Mouse (Mus musculus): Measurements from ENCODE around the gene Ndufb4.
A peak's percentile ranks its signal among the peaks of the same experiment; 100 is the strongest.
"Not testable (repeated sequence)": the region's sequence is repeated elsewhere in the genome, so short reads cannot be mapped to it uniquely, and the experiment has no call there.

The Ndufb4 gene

DNA sequence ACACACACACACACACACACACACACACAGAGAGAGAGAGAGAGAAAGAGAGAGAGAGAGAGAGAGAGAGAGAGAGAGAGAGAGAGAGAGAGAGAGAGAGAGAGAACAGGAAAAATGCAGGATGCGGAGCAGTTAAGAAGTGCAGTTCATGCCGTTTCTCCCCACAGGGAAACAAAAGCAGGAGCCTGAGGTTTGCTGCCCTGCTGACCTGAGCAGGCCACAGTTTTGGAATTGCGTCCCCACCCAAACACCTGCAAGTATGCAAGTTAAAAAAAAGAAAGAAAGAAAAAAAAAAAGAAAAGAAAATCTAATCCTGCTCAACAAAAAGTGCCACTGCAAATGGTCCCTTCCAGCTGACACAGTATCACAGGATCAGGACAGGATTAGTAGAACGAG is 22.4 kb upstream of the Ndufb4 start:
- DNase-seq, result no peak

DNA sequence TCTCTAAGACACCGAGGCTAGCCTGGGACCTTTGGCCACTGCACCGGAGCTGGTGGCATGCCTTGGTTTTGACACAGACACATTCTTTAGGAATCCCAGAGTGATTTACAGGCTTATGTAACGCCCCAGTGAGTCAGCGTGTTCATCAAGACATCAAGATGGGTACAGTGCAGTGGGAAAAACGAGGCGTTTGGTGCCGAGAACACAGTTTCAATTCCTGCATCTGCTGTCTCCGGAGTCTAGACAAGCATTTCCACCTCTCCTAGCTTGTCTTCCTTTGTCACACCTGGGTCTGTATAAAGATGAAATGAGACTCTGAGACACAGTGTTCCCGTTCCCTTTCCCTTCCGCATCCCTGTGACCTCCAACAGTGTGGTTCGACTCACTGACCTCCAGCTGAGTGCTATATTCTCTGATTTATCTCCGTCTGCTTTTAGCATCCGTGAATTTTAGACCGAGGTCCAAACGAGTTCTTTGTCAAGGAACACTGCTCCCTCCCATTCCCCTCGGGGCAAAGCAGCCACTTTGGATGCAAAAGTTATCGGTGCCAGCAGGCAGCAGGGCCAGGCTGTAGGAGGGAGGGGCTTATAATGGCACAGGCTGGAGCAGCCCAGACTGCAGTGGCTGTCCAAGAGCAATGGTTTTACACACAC is 21.9 kb upstream of the Ndufb4 start:
- no peak for DNase-seq

DNA sequence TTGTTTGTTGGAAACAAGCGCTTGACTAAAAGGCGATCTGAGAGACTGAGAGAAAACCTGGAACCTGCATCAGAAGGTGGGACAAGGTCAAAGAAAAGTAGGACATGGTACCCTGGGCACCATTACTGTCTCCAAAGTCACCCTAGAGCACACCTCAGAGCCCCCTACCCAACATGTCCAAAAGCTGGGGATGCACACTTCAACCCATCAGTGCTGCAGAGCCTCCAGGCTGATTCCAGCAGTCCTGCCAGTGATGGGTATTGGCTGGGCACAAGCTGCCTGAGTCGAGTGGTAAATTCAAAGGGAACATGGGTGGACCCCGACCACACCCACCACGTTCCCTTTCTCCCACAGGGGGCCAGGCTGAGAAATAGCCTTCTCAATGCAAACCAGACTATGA is 21.1 kb upstream of the Ndufb4 start:
- DNase-seq, result no peak

DNA sequence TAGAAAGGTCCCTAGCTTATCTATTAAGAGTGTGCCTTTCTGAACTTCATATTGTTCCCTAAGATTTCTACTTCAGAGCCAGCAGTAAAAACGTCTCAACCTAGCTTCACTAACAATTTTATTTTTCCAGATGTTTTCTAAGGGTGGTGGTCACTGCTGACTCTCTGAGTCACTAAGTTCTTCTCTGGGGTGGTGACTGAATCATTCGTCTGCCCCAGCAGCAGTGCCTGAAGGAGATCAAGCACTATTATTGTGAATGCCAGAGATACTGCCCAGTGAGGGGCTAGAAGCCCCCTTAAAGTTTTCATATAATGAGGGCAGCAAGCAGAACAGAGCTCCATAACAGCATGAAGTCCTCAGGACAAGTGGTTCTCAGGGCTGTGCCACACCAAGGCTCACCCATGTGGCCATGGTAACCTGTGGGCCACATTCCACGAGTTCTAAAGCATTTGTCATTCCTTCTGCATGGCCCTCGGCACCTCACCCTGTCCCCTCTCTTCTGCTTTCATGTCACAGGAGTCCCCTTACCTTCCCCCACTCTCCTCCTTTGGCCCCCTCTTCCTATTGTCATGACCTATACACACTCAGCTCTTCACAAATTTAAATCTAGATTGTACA is 16.5 kb upstream of the Ndufb4 start:
- no peak for DNase-seq

DNA sequence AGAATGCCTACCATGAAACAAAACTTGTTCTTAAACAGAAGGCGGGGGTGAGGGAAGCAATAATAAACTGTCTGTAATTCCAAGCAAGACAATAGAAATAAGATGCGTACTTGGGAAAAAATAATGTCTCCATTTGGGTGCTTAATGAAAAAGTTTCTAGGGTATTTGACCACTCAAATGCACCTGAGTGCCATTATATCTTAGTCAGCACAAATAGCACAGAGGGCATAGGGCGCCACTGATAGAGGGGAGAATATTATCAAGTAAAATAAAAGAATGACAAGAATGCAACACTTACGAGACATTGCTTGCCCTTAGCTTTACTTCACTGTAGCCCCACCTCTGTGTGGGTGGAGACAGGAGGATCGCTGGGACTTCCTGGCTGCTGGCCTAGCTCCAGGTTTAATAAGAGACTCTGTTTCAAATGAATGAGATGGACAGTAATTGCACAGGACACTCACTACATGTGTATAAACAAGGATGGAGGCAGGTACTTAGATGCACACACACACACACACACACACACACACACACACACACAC is 11.2 kb upstream of the Ndufb4 start:
- DNase-seq, result no peak

DNA sequence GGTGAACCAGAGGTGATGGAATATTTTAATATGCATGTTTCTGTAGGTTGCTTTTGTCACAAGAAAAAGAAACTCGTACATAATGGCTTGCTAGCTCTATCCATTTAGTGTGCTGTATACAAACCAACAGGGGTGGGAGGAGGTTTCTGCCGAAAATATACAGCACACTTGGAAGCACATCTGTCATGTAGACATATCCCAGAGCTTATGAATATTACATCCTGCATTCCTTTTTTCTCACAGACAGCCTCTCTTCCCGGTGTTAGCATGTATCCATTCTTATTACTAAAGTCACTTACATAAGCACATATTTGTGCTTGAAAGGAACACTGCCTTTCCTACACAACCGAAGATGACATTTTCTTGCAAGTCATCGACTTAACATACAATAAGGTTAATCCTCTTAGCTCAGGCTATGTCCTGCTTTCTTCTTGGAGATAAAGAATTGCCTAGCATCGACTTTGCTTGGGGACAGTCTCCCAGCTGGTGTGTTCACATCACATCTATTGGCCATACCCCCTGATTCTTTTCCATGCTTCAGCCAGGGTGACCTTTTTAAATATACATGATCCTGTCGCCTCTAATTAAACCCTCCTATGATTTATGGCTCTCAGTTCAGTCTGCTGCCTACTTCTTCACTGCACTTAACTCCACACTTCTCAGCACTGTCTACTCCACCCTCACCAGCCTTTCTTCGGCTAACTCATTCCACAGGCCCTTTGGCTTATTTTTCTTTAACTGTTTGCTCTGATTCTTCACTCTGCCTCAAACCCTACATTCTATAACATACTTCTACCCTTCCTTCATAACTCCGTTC is 9.6 kb upstream of the Ndufb4 start:
- no peak for DNase-seq

DNA sequence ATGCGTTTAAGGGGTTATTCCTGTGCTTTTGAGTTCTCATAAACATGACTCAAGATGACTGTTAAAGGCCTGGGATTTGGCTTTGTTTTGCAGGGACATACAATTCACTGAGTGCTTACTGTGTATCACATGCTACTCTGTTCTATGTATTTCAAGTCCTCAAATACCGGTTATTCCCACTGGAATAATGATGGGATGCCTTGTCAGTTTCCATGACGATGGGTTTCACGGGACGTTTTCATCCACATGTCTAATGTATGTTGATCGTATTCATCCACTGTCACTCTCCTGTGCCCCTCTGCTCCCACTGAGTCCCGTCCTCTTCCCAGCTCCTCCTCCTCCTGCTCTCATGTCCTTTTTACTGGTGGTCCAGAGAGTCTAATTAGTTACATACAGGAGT is 2.5 kb upstream of the Ndufb4 start:
- DNase-seq, result no peak

DNA sequence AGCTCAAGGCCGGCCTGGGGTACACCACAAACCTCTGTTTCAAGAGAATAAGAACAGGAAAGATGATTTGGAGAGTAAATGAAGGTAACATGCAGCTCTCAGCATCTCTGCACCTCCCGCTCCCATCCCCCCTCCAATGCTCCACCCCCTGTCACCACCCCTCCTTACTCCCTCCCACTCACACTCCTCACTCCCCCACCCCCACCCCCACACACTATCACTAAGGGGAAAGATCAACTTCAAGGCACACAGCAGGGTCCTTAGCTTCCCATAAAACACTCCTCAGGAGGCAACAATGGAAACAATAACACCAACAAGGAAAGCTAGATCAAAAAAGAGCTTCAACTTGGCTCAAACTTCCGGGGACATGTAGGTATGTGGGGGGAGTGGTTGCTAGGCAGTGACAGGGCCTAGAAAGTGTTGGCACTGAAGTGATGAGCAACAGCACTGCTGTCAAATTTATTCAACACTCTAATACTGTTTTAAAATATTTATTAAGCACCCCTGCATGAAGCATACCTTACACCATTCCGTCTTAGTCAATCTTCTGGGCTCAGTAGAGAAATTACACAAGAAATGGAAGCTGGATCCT is 1.6 kb upstream of the Ndufb4 start:
- DNase-seq, result no peak

DNA sequence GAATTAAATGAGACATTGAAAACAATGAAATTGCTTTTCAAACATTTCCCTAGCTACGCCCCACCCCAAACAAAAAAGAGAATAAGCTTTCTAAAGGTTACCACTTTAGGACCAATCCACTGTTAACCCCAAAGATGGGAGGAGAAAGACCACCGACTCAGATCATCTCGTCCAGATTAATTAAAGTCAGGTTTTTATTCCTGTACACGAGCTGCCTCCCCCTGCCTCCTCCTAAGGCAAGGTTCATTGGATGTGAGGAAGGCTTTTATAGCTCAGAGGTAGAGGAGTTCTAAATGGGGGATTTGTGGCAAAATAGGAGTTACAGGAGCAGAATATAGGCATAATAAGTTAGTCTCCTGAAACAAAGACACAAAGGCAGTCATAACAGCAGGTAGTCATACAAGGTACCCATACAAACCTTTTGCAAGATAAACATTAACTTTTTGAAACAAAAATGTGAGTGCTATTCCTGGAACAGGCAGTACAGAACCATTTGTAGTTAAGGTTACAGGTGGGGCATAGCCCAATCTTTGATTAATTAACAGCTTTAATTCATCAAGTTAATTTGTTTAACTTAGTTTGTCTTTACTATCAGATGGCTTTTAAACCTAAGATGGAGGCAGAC is 690 bp upstream of the Ndufb4 start:
- no peak for DNase-seq

DNA sequence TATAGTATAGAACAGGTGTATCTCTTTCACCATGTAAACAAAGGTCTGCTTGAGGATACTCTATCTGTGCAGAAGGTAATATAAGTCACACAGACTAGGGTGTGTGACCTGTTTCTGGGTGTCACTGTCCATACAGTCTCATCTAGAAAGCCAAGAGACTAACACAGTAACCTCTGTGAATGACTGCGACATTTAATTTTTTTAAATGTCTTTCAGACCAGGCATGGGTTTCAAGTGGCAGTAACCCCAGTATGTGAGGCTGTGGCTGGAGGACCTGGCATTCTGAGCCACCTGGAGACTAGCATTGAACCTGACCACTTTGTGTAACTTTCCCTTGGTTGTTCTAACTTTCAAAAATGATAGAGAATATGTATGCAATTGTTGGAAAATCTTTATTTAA is 1.2 kb downstream of the Ndufb4 start:
- no peak for DNase-seq

DNA sequence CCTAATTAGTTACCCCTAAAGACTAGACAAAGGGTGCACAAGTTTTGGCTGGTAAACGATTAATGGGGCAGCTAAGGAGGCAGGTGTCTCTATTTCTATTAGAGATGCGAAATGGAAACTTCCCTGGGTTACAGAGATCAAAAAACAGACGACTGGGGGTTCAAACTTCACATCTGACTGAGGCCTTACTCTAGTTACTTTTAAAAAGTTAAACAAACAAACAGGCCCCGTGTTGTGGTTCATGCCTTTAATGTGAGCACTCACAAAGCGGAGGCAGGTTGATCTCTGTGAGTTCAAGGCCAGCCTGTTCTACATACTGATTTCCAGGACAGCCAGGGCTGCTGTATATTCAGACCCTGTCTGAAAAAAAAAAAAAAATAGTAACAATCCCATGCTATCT is 1.6 kb downstream of the Ndufb4 start:
- DNase-seq, result no peak

DNA sequence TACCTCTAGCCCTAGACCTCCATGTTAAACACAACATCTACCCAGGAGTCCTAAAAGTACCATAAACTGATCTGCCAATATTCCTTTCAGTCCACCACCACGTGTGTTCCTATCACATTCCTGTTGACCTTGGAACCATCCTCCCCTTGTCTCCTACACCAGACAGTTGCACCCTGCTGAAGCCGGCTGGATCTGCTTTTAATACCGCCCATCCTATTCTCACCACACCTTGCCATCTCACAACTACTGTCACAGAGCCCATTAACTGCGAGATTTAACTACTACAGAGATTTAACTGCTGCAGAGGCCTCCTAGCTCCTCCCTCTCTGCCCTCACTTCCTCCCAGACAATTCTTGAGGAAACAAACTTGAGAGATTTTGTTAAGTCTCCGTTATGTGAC is 2.8 kb downstream of the Ndufb4 start:
- DNase-seq, result no peak

DNA sequence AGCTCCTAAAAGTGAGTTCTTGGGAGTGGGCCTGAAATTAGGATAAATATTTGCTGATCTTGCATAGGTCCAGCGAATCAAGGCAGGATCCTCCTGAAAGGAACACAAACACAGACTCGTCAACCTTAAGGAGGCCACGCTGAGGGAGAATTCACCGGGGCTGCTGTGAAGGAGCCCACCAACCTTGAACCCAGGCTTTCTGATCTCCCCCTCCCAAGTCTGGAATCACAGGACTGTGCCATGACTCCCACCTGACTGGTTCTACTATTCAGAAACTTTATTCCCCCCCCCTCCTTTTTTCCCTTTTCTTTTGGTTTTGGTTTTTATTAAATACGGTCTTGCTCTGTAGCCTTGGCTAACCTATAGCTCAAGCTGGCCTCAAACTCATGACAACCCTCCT is 5.2 kb downstream of the Ndufb4 start:
- DNase-seq, result no peak

DNA sequence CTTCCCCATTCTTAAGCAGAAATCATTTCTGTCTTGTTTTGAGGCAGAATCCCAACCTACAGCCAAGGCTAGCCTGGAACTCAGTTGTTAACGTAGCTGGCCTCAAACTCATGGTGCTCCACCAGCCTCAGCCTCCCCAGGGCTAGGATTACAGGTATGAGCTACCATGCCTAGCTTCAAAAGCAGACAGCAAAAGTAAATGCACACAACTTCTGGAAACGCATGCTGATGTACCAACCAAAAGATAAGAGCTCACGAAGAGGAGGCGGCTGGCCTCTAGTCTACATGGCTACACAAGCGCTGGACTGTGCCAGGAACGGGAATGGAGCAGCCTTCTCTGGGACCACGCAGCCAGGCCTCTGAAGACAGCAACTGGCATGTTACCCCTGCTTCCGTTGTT is 6.3 kb downstream of the Ndufb4 start:
- DNase-seq, result no peak

DNA sequence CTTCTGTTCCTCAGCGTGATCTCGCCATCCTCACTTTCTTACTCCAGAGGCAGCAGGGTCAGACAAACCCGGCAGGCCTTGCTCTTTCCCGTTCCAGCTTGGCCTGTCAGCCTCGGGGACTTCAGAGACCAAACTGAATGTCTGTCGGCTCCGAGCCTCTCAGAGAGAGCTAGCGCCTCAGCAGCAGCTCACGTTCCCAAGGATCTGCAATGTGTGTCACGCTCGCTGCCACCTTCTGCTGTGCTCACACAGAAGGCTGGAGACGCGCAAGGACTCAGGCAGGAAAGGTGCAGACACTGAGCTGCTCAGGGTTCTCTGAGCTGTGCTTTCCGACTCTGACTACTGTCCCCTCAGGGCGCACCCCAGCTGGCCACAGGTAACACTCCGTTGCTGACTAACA is 7.2 kb downstream of the Ndufb4 start:
- DNase-seq, result peak; percentile 27

DNA sequence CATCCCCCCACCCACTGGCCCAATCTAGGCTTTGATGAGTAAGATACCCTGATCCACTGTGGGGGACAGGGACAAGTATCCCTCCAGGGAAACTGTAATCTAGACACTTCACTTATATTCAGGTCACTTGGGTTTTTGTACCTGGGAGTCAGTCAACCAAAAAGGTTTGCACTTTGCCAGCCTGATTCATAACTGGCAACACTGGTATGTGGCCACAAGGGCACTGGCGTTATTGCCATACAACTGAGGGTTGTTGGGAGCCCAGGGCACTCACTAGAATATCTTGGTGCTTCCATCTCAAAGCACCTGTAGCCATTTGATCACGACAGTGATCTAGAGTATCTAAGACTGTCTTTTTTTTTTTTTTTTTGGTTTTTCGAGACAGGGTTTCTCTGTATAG is 8.5 kb downstream of the Ndufb4 start:
- no peak for DNase-seq

DNA sequence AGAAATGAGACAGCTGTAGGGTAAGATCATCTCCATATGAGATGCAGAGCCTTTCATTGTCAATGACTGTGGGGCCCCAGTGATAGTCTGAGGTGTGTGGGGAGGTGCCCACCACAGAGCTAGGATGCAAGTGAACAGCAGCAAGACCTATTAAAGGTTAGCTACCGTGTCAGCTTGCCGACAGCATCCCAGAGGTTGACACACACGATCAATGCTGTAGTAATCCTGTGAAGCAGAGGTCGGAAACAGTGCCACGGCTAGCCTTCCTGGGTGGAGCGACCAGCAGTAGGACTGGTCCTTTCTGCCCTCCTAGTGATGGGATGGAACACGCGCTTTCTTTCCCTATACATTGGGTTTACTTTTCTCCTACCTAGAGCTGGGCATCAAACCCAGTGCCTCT is 9.0 kb downstream of the Ndufb4 start:
- no peak for DNase-seq

DNA sequence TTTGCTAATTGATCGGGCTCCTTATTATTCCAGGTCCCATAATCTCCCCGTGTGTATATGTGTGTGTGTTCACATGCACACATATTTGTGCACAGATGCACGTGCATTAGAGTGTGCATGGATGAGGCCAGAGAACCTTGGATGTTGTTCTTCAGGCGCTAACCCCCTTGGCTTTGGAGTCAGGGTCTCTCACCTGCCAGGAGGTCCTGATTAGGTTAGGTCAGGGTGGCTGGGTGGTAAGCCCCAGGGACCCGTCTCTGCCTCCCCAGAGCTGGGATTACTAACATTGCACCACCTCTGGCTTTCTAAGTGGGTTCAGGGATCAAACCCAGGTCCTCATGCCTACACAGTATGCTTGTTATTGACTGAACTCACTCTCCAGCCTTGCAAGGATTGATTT is 9.8 kb downstream of the Ndufb4 start:
- no peak for DNase-seq

DNA sequence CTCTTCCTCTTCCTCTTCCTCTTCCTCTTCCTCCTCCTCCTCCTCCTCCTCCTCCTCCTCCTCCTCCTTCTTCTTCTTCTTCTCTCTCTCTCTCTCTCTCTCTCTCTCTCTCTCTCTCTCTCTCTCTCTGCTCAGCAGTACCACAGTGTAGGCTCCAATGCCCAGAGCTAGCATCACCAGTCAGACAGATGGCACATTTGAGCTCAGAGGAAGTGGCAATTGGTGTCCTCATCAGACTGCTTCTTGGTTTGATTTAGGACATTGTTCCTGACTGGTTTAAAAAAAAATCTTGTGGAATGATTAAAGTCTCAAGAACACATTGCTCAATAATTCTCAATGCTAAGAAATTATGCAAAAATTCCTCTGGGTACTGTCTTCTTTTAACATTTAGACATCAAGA is 13.7 kb downstream of the Ndufb4 start:
- not testable (repeated sequence) for DNase-seq

DNA sequence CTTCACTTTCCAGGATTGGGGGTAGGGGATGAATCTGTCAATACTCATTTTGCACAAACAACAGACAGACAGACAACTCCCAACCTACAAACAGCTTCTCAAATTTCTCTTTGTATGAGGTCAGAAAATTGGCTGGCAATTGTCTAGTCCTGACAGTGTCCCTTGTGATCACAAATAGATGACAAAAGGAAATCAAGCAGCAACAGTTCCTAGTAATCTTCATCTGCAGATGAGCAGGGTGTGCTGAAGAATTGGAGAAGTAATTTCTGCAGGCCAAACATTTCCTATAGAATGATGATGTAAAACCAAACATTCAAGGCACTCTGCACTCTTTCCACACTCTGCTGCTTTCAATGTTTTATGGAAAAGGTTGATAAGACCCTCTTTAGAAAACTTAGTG is 16.5 kb downstream of the Ndufb4 start:
- no peak for DNase-seq

DNA sequence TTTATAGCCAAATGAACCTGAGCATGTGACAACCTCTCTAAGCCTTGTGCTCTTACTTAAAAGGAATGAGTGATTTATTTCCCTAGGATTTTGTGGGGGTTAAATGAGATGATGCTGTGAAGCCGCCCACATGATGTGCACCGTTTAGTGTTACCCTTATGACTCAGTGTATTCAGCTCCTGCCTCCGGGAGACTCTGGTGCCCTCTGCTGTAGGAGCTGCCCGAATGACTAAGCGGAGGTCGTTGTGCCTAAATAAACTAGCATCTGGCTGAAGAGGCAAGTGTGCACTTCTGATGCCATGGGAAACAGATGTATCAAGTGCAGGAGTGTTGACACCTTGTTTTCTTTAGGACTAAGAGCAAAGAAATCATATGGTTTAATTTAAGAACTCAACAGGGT is 18.1 kb downstream of the Ndufb4 start:
- DNase-seq, result peak; percentile 26

DNA sequence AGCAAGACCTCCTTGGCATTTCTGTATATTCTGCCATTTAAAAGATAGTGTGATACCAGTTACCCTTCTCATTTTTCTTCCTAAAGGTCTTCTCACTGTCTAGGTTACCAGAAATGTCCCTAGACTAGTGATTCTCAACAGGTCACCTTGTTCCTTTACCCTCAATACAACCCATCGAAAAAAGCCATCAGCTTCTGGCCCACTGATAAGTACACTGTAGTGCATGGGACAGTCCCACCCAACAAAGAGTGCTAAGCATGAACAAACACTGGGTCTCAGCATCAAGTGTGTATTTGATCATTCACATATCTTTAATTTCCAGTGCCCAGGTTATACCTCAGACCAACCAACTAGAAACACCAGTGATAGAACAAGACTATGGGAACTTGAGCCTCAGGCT is 19.2 kb downstream of the Ndufb4 start:
- no peak for DNase-seq

DNA sequence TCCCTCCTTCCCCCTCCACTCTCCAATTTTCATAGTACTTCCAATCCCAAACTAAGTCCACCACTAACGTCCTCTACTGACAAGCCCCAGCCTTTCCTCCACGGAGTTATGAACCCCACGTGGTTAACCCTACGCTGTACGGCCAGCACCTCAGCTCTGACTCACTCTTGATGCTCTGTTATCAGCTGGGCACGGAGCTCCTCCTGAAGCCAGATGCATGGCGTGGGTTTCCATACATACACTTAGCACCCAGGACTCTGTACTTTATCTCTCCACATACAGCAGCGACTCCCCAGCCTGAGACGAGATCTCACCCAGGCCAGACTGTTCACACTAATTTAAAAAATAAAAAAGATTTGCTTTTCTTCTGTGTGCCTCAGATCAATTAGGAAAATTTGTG is 19.7 kb downstream of the Ndufb4 start:
- no peak for DNase-seq

All from right cerebral cortex, postnatal 14 days (tissue).